Mouse (Mus musculus) urinary bladder, postnatal 4 days (tissue): ENCODE measurements at regions not wholly inside any gene's neighbourhood (a gene's known extent, or its start where the extent isn't known, plus 50 kb on each side); places are given as distances from the start of the nearest gene placed in this dataset.

Source experiments
- DNase-seq, 2 experiments: peaks; one replicate each; pipeline ENCODE4 v3.0.0; 2021 to 2022; ENCODE audit warnings: low spot score in 2 of 2

DNA sequence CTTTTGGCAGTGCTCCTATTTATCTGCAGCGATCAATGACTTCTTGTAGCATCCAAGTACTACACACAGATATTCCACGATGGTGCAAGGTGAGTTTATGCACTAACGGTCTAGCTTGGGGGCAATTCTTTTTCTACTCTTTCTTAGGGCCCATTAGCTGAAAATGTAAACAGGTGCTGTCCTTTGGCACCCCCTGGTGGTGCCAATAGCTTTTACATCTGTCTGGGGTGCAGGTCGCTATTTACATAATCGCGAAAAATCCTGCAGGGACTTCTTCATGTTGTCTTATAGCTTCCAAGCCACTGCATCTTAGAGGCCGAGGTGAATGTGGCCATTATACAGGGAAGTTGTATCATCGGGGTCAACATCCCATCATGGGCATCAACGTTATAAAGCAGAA, 175.9 kb downstream of the Rps12 start:
- peak in 1 of 2 experiments; percentile 25 for DNase-seq

DNA sequence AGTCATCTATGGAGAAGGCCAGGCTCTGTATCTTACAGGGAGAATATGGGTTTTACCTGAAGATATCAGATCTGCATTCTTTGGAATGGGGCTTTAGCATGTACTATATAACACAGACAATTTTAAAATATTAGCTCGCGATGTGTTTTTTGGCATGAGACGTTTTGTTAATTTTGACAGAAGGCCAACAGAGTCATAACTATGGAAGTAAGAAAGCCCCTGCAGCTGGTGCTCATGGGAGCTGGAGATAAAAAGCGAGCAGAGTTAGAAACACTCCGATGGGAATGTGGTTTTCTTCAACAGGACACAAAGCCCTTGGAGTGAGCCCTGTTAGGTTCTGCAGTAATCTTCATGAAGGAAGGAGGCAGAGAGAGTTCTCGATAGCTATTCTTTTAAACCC, 176.6 kb downstream of the Rps12 start:
- DNase-seq = no peak

- DNase-seq = no peak
These were observed 177.0 kb downstream of the Rps12 start for GRCm38 (mm10) chr10:23610046-23610445.

- no peak for DNase-seq
These were observed 177.7 kb downstream of the Rps12 start for GRCm38 (mm10) chr10:23609270-23609914.

- no peak for DNase-seq
These were observed 186.4 kb downstream of the Rps12 start for GRCm38 (mm10) chr10:23600701-23601100.

DNA sequence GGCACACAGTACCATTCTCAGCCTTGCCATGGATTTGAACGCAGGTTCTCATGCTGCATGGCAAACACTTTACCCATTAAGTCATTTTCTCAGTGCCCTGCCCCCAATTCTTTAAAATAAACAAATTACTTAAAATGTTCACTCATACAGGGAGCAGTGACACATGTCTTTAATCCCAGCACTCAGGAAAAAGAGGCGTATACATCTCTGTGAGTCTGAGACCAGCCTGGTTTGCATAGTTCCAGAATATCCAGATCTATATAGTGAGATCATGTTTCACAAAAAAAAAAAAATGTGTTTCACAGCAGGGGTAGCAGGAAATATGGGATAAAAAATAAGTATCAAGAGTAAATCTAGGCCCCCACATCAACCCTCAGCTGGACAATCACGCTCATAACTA, 191.5 kb downstream of the Rps12 start:
- no peak for DNase-seq

- DNase-seq = no peak
These were observed 206.8 kb downstream of the Rps12 start for GRCm38 (mm10) chr10:23580230-23580629.

- DNase-seq = no peak
These were observed 216.1 kb downstream of the Rps12 start for GRCm38 (mm10) chr10:23571013-23571412.

DNA sequence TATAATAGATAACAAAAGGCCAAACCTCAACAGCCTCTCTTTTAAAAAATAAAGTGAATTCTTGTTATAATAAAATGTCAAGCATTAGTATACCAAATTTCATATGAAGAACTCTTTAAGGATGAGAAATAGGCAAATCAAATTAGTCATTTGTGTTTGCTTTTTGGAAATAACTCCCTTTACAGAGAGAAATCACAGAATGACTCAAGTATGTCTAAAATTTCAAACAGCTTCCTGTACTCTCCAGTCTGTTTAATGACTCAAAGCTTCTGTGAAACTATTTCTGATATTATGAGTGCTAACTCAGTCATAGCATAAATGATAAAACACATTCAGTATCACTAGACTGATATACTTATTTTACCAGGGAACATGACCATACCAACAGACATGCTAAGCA, 217.7 kb downstream of the Rps12 start:
- DNase-seq = no peak

DNA sequence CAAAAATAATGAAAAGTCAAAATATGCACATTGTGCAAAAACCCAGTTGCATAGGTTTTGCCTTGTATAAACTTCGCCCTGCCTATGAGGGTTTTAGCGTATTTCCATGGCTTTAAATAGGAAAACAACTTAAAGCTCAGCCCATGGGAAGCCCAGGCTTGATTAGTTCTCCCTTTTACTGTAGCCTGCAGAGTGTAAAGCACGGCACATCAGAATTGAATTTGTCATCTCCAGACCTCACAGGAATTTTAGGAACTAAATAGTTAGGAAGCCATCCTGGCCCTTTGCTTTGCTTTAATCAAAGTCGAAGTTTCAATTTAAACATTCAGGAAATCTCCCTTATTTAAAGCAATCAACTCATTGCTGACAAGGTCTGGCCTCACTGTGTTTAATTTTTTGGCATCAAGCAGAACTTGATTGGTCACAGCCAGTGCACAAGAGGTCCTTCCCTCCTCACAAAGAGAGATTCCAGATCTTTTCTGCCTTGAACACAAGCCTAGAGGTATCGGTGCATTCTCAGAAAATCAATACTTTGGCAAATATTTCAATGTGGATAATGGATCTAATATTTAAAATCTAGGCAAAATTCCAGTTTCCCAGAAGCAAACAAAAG, 211.8 kb upstream of the Eya4 start:
- DNase-seq = no peak

GRCm38 (mm10) chr10:23559980-23560658, 209.5 kb upstream of the Eya4 start:
- no peak for DNase-seq

- DNase-seq = no peak
These were observed 207.2 kb upstream of the Eya4 start for GRCm38 (mm10) chr10:23557828-23558227.

DNA sequence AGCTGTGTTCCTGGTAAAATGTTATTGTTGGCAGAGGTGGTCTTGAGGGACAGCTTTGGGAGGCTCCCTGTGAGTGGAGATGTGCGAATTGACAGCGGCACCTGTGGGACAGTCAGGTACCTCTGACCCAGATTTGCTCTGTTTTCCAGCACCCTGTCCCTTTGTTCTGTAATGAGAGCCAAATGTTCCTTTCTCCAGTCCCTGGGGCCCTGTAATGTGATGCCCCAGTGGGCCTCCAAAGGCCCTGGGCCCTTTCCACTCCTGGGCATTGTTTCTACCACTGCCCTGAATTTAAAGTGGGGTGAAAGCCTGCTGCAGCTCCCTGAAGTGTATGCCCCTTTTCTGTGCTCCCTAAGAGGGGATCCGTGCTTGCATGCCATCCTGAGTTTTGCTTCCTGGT, 198.6 kb upstream of the Eya4 start:
- no peak for DNase-seq

DNA sequence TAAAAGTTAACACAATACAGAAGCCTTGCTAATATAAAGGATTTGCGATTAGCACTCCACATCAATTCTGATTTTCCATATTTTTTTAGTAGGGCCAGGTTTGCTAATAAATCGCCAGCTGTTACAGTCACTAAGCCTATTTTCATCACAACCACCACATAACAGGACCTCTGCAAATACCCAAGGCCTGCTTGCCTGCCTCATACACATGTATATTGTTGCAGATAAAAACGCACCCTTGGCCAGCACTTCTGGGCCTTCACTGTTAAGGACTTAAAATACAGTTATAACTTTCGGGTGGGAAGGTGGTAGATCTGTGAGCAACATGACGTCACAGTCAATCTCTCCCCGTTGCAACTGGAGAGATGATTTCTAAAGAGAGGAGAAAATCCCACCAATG, 197.7 kb upstream of the Eya4 start:
- no peak for DNase-seq

GRCm38 (mm10) chr10:23542712-23543111, 192.1 kb upstream of the Eya4 start:
- no peak for DNase-seq

DNA sequence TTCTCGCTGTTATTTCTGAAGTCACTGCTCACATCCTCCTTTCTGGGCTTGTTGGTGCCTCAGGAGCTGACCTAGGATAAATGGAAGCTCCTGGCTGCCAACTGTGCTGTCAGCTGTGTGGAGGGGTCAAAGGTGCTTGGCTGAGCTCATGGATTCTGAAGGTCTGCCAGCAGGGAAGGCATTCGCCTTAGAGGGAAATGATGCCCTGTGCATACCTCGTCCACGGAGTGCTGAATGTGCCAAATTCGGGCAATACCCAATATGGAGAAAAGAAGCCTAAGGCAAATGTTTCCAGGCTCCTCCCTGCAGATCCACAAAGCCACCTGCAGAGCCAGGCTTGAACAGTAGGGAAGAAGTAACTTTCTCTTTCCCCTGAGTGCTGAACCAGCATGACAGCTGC, 191.3 kb upstream of the Eya4 start:
- DNase-seq = no peak

DNA sequence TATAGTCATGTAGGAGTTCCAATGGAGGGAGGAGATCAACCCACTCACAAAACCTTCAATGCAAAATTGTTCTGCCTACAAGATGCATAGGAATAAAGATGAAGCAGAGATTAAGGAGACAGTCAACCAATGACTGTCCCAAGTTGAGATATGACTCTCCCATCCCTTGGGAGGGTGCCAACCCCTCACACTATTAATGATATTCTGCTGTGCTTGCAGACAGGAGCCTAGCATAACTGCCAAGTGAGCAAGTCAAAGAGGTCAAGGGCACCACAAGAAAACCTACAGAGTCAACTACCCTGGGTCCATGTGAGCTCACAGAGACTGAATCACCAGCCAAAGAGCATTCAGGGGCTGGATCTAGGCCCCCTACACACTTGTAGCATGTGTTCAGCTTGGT, 184.1 kb upstream of the Eya4 start:
- no peak for DNase-seq

GRCm38 (mm10) chr10:23531964-23532758, 181.6 kb upstream of the Eya4 start:
- no peak for DNase-seq

DNA sequence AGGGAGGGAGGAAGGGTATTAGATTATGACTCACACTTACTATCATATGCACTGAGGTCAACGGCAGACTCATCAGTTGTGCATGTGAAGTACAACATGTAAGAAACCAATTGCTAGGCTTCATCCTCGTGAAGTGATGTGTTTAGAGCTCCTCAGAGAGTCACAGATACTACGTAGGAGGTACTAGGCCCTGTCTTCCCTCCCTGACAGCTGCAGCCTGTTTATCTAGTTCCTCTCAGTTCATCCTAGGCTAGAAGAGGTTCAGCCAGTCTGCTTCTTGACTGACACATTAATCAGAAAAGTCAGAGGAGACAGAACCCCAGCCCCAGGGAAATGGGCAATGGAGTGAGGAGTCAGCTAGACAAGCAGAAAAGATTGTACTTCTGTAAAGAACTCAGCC, 180.1 kb upstream of the Eya4 start:
- no peak for DNase-seq

- DNase-seq = no peak
These were observed 176.2 kb upstream of the Eya4 start for GRCm38 (mm10) chr10:23526796-23527195.

DNA sequence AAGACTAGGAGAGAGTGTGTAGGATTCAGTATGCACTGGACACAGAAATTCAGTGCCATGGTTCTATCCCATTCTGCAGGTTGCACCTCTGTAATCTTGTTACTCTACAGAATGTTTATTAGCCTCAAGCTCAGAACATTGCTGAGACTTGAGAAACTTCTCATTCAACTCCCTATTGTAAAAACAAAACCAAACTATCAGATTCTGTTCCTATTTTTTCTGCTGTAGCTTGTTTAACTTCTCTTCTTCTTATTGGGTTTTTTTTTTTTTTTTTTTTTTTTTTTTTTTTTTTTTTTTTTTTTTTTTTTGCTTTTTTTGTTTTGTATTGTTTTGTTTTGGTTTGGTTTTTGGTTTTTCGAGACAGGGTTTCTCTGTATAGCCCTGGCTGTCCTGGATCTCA, 172.1 kb upstream of the Eya4 start:
- no peak for DNase-seq

DNA sequence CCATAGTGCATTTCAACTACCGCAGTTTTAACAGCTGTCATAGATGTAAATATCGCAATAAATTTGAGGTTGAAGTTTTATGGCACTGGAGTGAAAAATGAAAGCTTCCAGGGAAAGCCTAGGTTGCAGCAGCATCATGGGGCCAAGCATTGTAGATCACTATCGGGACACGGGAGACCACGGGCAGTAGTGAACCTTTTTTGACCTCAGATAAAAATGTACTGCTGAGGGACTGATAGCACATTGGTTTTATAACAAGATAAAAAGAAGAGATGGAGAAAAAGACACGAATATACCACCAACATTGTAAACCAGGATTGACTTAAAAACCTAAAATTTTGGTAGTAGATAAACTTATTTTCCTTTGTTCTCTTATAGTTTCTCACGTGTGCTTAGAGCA, 143.1 kb upstream of the Eya4 start:
- no peak for DNase-seq

DNA sequence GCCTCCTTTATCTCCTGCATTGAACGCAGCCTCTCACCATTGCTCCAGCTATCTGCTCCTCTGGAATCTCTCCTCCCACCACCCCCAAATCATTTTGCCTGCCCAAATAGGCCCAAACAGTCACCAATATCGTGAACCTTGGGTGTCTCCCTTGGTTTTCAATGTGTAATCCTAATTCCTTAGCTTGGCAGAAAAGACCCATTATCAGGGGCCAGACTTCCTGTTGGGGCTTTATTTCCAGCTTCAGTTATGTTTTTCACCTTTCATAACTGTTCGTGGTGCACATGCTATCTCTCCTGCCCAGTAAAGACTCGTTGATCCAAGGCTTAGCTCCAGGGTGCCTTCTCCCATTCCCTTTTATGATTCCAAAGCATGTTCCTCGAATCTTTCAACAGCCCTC, 142.4 kb upstream of the Eya4 start:
- no peak for DNase-seq
